Mouse (Mus musculus) Patski (cell line): ENCODE results near the gene Rnpep. TPM values are rescaled to one million over a fixed set of nuclear protein-coding genes. Genes with fewer than 3 reads are reported as not detected.
A peak's percentile ranks its signal among the peaks of the same experiment; 100 is the strongest.
"Not testable (repeated sequence)": the region's sequence is repeated elsewhere in the genome, so short reads cannot be mapped to it uniquely, and the experiment has no call there.

ENCODE experiments used
- ATAC-seq: fragments of 100-300 bp; one replicate; pipeline ENCODE4 v1.8.0; 2021
- CTCF ChIA-PET: fragments of 350-600 bp; sonication (Branson Sonifier 250); formaldehyde crosslinking; loops from one replicate; lab custom pipeline; 2022; ENCODE audit warnings: inconsistent platforms; lab: Charles Lee
- POLR2A ChIA-PET: fragments of 350-600 bp; sonication (Branson Sonifier 250); formaldehyde crosslinking; loops from one replicate; lab custom pipeline; 2022; ENCODE audit warnings: antibody characterized with exemption, inconsistent platforms; lab: Charles Lee
- DNase-seq: peaks from one replicate; pipeline ENCODE4 v3.0.0-alpha.2; 2011; ENCODE audit warnings: low read depth, low spot score
- H3K27me3 ChIP-seq: fragments of 371-371 bp; one replicate; pipeline ENCODE4 v1.5.1; 2021
- CTCF ChIP-seq: fragments of 100-300 bp; IDR thresholded peaks from one replicate; pipeline ENCODE4 v1.5.1; 2021
- in situ Hi-C: fragments of 300-500 bp; cut with MboI; formaldehyde crosslinking; loops from 3 replicates; pipeline ENCODE4 v1.11.1; 2018; ENCODE audit warnings: low pct_unique_long_range_greater_than_20kb, mixed read lengths
- polyA plus RNA-seq: library from polyadenylated mRNA; unstranded; gene quantifications from one replicate; pipeline ENCODE4 v1.2.3, GENCODE M21; 2021

Rnpep gene
- polyA plus RNA-seq, 1 experiment from 2014 or later: 60.8 TPM

DNA sequence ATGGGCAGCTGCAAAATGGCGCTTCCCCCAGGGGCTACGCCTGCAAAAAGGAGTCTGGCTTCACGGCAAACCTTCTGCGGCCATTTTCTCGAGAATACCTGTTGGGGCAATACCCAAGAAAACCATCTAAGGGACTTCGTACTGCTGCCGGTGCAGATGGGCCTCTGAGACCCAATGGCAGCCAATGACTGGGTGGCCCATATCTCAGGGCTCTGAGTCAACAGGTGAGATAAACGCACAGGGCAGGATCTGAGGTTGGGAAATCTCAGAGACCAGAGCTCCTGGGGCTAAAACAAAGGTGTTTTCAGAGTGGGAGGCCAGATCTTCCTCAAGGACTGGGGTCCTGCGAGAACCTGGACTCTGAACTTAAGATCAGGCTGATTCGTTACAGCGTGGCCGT, 49.1 kb downstream of the Rnpep start:
- no peak for TF ChIP-seq CTCF
- ChIA-PET POLR2A (no interaction called here), CTCF (no interaction called here)
- ATAC-seq (no peak), DNase-seq (no peak)
- H3K27me3 ChIP-seq: no peaks in the 10 kb centered on the region
- in situ Hi-C loops: no loop called here

DNA sequence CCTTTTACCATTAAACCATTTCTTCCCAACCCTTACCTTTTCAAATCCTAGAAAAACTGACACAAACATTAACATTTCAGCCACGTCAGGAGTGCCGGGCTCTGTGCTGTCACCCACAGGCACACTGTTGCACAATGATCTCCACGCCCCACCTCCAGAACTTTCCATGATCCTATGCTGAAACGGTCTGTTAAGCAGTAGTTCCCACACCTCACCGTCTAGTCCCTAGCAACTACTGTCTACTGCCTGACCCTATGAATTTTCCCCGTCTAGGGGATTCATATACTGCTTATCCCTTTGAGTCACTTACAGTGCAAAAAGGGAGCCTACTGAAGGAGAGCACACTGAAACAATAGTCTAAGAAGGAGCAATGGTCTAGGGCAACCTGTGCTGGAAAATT, 49.9 kb downstream of the Rnpep start:
- DNase-seq: peak; percentile 73
- POLR2A ChIA-PET: no interaction called here
- ATAC-seq: peak; percentile 77
- in situ Hi-C loops: no loop called here
- no peaks in the 10 kb centered on the region for H3K27me3 ChIP-seq
- CTCF ChIA-PET: no interaction called here
- no peak for TF ChIP-seq CTCF

DNA sequence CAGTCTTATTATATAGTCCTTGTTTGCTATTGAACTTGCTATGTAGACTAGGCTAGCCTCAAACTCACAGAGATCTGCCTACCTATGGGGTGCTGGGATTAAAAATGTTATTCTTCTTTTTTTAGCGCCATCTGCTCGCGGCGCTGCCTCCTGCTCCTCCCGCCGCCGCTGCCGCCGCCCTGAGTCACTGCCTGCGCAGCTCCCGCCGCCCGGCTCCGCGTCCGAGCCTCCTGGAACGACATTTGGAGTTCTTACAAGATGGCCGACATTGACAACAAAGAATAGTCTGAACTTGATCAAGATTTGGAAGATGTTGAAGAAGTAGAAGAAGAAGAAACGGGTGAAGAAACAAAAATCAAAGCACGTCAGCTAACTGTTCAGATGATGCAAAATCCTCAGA, 52.0 kb downstream of the Rnpep start:
- DNase-seq, in situ Hi-C loops, ATAC-seq, H3K27me3 ChIP-seq, CTCF ChIA-PET, POLR2A ChIA-PET: not testable (repeated sequence)

DNA sequence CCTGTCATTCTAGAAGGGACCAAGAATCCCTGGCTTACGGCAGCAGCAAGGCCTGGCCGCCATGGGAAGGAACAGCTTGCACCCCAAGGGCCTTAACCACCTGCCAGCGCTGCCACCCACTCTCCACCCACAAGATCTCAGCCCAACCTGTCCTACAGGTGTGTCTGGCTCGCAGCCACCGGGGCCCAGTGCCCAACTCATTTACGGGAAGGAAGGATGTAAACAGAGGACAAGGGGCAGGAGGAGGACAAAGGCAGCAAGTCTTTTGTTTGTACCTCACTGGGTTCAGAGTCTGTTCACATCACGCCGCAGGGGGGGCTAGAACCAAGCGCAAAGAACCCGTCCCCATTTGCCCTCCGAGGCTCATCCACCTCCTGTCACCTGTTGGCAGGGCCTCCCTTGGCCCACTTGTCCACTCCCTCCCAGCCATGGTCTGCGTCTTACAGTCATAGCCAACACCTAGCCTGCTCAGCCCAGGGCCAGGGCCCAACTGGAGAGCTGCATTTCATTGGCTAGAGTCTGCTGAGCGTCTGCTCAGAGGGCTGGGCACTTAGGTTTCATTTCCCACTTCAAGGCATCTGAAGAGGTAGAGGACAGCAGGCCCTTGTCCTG, 56.4 kb downstream of the Rnpep start:
- no peak for DNase-seq
- ChIA-PET POLR2A (no interaction called here), CTCF (no interaction called here)
- in situ Hi-C loops: no loop called here
- H3K27me3 ChIP-seq: no peaks in the 10 kb centered on the region
- TF ChIP-seq CTCF: no peak
- no peak for ATAC-seq

DNA sequence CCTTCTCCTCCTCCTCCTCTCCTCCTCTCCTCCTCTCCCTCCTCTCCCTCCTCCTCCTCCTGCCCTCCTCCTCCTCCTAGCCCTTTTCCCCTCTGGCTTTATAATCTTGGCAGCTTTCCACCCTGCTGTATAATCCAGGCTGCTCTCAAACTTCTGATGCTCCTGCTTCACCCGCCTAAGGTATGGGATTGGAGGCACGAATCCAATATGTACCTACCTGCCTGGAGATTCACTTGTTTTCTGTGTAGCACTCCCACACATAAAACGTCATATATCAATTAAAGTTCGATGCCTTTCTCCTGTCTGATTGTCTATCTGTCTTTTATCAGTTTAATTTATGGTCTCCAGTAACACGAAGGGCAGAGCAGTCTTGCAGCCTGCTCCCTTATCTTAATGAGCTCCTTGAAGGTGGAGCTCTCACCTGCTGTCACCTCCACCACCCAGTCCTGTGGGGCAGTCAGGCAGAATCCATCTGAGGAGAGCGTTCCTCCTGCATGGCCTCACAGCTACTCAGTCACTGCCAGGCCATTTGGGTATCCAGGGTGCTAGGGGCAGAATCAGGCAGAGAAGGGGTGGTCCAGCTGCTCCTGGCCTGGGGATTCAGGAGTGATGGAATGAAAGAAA, 58.8 kb downstream of the Rnpep start:
- DNase-seq: no peak
- CTCF ChIA-PET: no interaction called here
- no peak for TF ChIP-seq CTCF
- POLR2A ChIA-PET: interaction anchor here (0.5 kb wide), 1 partner anchor 52 kb away, joined by 4 read pairs; no protein-coding TSS in a partner anchor
- no peak for ATAC-seq
- H3K27me3 ChIP-seq: no peaks in the 10 kb centered on the region
- in situ Hi-C loops: no loop called here

DNA sequence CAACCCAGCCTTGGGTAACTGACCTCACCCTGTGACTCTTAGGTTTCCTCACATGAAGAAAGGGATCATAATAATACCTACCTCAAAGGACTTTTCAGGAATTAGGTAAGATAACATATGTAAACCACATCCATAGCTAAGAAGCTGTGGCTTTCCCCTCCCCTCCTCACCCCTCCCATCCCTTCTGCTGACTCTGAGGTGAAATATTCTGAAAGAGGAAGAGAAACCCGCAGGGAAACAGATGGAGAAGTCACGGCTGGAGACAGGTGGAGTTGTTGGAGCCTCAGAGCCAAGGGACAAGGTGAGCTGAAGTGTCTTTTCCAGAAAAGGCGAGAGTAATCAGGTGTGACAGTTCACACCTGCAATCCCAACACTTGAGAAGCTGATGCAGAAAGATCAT, 59.7 kb downstream of the Rnpep start:
- ChIA-PET POLR2A (interaction anchor here (0.5 kb wide), 1 partner anchor 51 kb away, joined by 4 read pairs; no protein-coding TSS in a partner anchor), CTCF (no interaction called here)
- no peak for TF ChIP-seq CTCF
- ATAC-seq (no peak), DNase-seq (no peak)
- no peaks in the 10 kb centered on the region for H3K27me3 ChIP-seq
- in situ Hi-C loops: no loop called here

DNA sequence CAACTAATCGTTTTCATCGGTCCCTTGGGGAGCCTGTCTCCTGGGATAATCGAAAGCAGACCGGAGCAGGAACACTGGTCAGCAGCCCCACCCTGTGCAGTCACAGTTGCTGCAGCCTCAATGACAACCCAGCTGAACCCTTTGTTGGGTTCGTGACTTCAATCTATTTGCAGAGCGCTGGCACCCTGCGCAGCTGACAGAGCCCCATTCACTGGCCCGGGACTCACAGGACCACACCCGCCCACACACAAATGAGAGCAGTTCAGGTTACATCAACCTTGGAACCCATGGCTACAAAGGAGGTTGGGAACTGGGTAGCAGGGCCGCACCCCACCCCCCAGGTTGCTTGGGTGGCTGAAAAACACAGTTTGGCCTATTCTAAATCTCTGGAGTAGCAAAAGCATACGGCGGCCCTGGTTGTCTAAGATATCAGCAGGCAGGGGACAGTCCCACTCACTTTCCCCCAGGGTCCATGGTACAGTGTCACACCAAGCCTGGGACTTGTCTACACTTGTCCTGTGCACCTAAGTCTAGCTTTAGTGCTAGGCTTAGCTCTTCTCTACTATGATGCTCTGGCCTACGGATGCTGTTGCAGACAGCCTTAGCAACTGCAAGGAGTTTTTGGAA, 66.2 kb downstream of the Rnpep start:
- POLR2A ChIA-PET: no interaction called here
- no peak for TF ChIP-seq CTCF
- no peak for ATAC-seq
- in situ Hi-C loops: no loop called here
- no peak for DNase-seq
- H3K27me3 ChIP-seq: no peaks in the 10 kb centered on the region
- CTCF ChIA-PET: no interaction called here

DNA sequence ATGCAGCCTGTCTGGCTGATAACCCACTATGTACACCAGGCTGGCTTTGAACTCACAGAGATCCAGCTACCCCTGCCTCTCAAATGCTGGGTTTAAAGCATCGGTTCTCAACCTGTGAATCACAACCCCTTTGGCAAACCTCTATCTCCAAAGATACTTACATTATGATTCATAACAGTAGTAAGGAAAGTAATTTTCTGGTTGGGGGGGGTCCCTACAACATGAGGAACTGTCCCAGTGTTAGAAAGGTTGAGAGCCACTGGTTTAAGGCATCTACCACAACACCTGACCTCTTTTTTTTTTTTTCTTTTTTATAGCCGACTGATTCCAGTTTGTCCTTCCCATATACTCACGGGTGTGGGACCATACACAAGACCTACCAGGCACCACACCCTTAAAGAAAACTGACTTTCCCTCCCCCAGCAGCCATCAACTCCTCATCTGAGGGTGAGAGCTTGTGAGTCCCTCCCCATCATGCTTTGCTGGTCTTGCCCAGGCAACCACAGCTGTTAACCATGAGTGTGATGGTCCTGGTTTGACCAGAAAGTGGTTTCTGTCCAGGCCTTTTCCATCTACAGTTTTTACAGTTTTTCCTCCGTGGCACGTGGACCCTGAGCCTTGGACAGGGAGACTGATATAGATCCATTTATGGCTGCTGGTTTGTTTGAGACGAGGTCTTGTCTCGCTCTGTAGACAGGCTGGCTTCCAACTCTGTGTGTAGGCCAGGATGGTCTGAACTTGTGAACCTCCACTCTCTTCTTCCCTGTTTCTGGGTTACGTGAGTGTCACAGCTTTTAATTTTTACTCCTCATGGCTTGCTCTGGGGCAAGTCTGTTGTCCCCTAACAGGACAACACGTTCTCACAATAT, 69.9 kb downstream of the Rnpep start:
- no peak for ATAC-seq
- in situ Hi-C loops: no loop called here
- POLR2A ChIA-PET: no interaction called here
- H3K27me3 ChIP-seq: no peaks in the 10 kb centered on the region
- no peak for TF ChIP-seq CTCF
- DNase-seq: no peak
- CTCF ChIA-PET: no interaction called here

Other genes with a start within 250 kb of the Rnpep start
- gene Lgr6, start 178.8 kb downstream of the Rnpep start, polyA plus RNA-seq: 2.3 TPM
- 0.19 TPM for gene Ptpn7, start 151.4 kb downstream of the Rnpep start, polyA plus RNA-seq
- 111 TPM for gene Arl8a, start 137.3 kb downstream of the Rnpep start, polyA plus RNA-seq
- 0.04 TPM for gene Gpr37l1, start 116.4 kb downstream of the Rnpep start, polyA plus RNA-seq
- gene Elf3, start 25.5 kb downstream of the Rnpep start, polyA plus RNA-seq: 27.3 TPM
- 199 TPM for gene Timm17a, start 29.7 kb upstream of the Rnpep start, polyA plus RNA-seq
- gene Lmod1, start 40.7 kb upstream of the Rnpep start, polyA plus RNA-seq: 2.1 TPM
- gene Shisa4, start 91.2 kb upstream of the Rnpep start, polyA plus RNA-seq: 80.9 TPM
- 97.1 TPM for gene Ipo9, start 146.4 kb upstream of the Rnpep start, polyA plus RNA-seq